ENCODE assay signal across 13 mouse cellular contexts in genomic region chr10:93122399-93123184, GRCm38 (mm10). TPM values are rescaled to one million over a fixed set of nuclear protein-coding genes. Genes with fewer than 3 reads are reported as not detected.
A peak's percentile ranks its signal among the peaks of the same experiment; 100 is the strongest.
DNase-seq lines count a peak whose midpoint lies in the region; ATAC-seq and TF ChIP-seq lines count a peak whose summit lies in the region.
"Had no signal": no experiment of that assay in that cellular context is flagged by ENCODE, and none has a peak within 500 bp of the region (broad histone marks: within the 10 kb centered on the region; RNA-seq: fewer than 3 reads in every experiment).

No protein-coding gene starts in this region.

- DNase-seq in heart, postnatal 10 days: no peak
- DNase-seq in spleen, adult 2 months (ENCODE audit: low read depth in 1 of 2, low spot score in 2 of 2): no peak
- DNase-seq in spleen, postnatal 4 days (ENCODE audit: low spot score in 2 of 2): no peak
- DNase-seq in cerebellum, adult 9-10 months: no peak
- DNase-seq in midbrain, embryonic 11.5 days (ENCODE audit: low spot score, missing footprints): no peak
- DNase-seq: adrenal gland, postnatal 36 days; cerebellum, adult 11-12 months; kidney, adult 18-20 months had no signal

- no peak for TF ChIP-seq CTCF in spleen, adult 2 months (IDR thresholded peaks at IDR 0.05; ENCODE audit: extremely low read depth, insufficient read depth, insufficient read length, insufficient replicate concordance)

- no peak for ATAC-seq in heart, embryonic 11.5 days (replicated peaks; ENCODE audit: insufficient number of reproducible peaks, low FRiP score, low TSS enrichment)
- peak; percentile 33 for ATAC-seq in activated CD4-positive, CD25-positive, alpha-beta regulatory T cell, adult 4 months
- ATAC-seq in midbrain, embryonic 11.5 days (ENCODE audit: low FRiP score): no peak
- ATAC-seq: midbrain, embryonic 13.5 days had no signal

- no peak for TF ChIP-seq POLR2A in spleen, adult 2 months (IDR thresholded peaks at IDR 0.05; ENCODE audit: low read depth, low read length)

- H3K9ac ChIP-seq in heart, embryonic 11.5 days (ENCODE audit: low read depth, low read length): no peak overlapping the region
- H3K9ac ChIP-seq in midbrain, embryonic 11.5 days (ENCODE audit: low read length): no peak overlapping the region
- H3K9ac ChIP-seq: midbrain, embryonic 13.5 days had no signal

- H3K36me3 ChIP-seq in heart, embryonic 11.5 days (ENCODE audit: control insufficient read depth, insufficient read depth, low read length): no peaks in the 10 kb centered on the region
- H3K36me3 ChIP-seq in spleen, adult 2 months (ENCODE audit: control insufficient read depth, insufficient read depth, low read length): no peaks in the 10 kb centered on the region
- no peaks in the 10 kb centered on the region for H3K36me3 ChIP-seq in macrophage (ENCODE audit: inconsistent target)
- no peaks in the 10 kb centered on the region for H3K36me3 ChIP-seq in midbrain, embryonic 11.5 days (ENCODE audit: control insufficient read depth, insufficient read depth, low read length)
- H3K36me3 ChIP-seq: limb, embryonic 10.5 days; midbrain, embryonic 13.5 days had no signal

- 0 out of 2 replicates have a peak, but pooled peaks cover 3% of the 10 kb centered on the region for H3K4me1 ChIP-seq in heart, embryonic 11.5 days (ENCODE audit: control insufficient read depth, insufficient read depth, low read length)
- peaks cover 6% of the 10 kb centered on the region for H3K4me1 ChIP-seq in spleen, adult 2 months (ENCODE audit: control insufficient read depth, insufficient read depth, insufficient read length)
- no peaks in the 10 kb centered on the region for H3K4me1 ChIP-seq in midbrain, embryonic 11.5 days (ENCODE audit: control insufficient read depth, insufficient read depth, low read length)
- H3K4me1 ChIP-seq: midbrain, embryonic 13.5 days had no signal

- no peak overlapping the region for H3K4me2 ChIP-seq in heart, embryonic 11.5 days
- H3K4me2 ChIP-seq in midbrain, embryonic 11.5 days: no peak overlapping the region
- H3K4me2 ChIP-seq: midbrain, embryonic 13.5 days had no signal

- H3K27me3 ChIP-seq in heart, embryonic 11.5 days (ENCODE audit: control insufficient read depth, insufficient read depth, low read length): no peaks in the 10 kb centered on the region
- H3K27me3 ChIP-seq in spleen, adult 2 months (ENCODE audit: control insufficient read depth, insufficient read depth, low read length): no peaks in the 10 kb centered on the region
- no peaks in the 10 kb centered on the region for H3K27me3 ChIP-seq in midbrain, embryonic 11.5 days (ENCODE audit: control insufficient read depth, insufficient read depth, low read length)
- H3K27me3 ChIP-seq: midbrain, embryonic 13.5 days had no signal

- no peaks in the 10 kb centered on the region for H3K9me3 ChIP-seq in heart, embryonic 11.5 days (replicated peaks; ENCODE audit: control insufficient read depth, low read length)
- H3K9me3 ChIP-seq in midbrain, embryonic 11.5 days (ENCODE audit: control insufficient read depth, low read length): no peaks in the 10 kb centered on the region
- H3K9me3 ChIP-seq: limb, embryonic 10.5 days; midbrain, embryonic 13.5 days had no signal

- WGBS in heart, embryonic 11.5 days (ENCODE audit: insufficient replicate concordance): 65% methylated on average over 12 of the region's 12 CpGs
- 32% methylated on average over 12 of the region's 12 CpGs for WGBS in spleen, adult 2 months
- WGBS in macrophage (ENCODE audit: missing documents): 33% methylated on average over 12 of the region's 12 CpGs
- WGBS in midbrain, embryonic 11.5 days: 82% methylated on average over 12 of the region's 12 CpGs

- no peak overlapping the region for H3K4me3 ChIP-seq in heart, embryonic 11.5 days (ENCODE audit: low read depth, low read length)
- no peak overlapping the region for H3K4me3 ChIP-seq in spleen, adult 2 months (ENCODE audit: extremely low read depth, insufficient read depth, insufficient read length)
- H3K4me3 ChIP-seq in macrophage (ENCODE audit: inconsistent target): no peak overlapping the region
- H3K4me3 ChIP-seq in midbrain, embryonic 11.5 days (ENCODE audit: low read depth, low read length): no peak overlapping the region
- H3K4me3 ChIP-seq: limb, embryonic 10.5 days; midbrain, embryonic 13.5 days had no signal

- H3K27ac ChIP-seq in heart, embryonic 11.5 days (ENCODE audit: low read depth, low read length): peak overlapping the region; percentile 79
- peak overlapping the region; percentile 41 for H3K27ac ChIP-seq in spleen, adult 2 months (ENCODE audit: insufficient read depth, low read length)
- peak overlapping the region; percentile 77 for H3K27ac ChIP-seq in macrophage
- no peak overlapping the region for H3K27ac ChIP-seq in midbrain, embryonic 11.5 days (ENCODE audit: low read depth, low read length)
- H3K27ac ChIP-seq: limb, embryonic 10.5 days; midbrain, embryonic 13.5 days had no signal

- no peaks in the 10 kb centered on the region for H3K79me2 ChIP-seq in macrophage (ENCODE audit: inconsistent target)

- intact Hi-C loops in heart, postnatal 10 days (cut with DNase I): no loop called here

RNA-seq across cellular contexts. Expression of gene Cdk17, which starts 38.1 kb away (rescaled TPM):
- 20.9 and 21.0 TPM in 2 replicates for polyA plus RNA-seq in heart, embryonic 11.5 days (2014; fragmentation: Nextera tagmentation; extraction: Ambion mirVana)
- total RNA-seq in heart, postnatal 10 days (2021): 10 to 100 TPM; 30.1 to 36.7 TPM
- 18.5 and 27.3 TPM in 2 replicates for polyA plus RNA-seq in spleen, adult 2 months (2012; rRNA removed)
- polyA plus RNA-seq in activated CD4-positive, CD25-positive, alpha-beta regulatory T cell, adult 4 months (2017; shearing (Covaris generic)): 10 to 100 TPM; 32.3 to 44.2 TPM
- total RNA-seq in macrophage (2018; cell fraction: chromatin; rRNA removed): 100 to 1,000 TPM in 2 of 26 experiments, 10 to 100 TPM in 24; 29.0 to 176 (median 49.5) TPM
- 10 to 100 TPM; 12.8 to 45.6 (median 16.7) TPM for total RNA-seq in macrophage (2018; cell fraction: cytosol; rRNA removed)
- 100 to 1,000 TPM in 2 of 26 experiments, 10 to 100 TPM in 24; 20.4 to 105 (median 36.0) TPM for total RNA-seq in macrophage (2018; cell fraction: nucleus; rRNA removed)
- 15.0 to 16.1 TPM (median 15.3 TPM) in 3 replicates for polyA plus RNA-seq in macrophage (2018)
- polyA plus RNA-seq in midbrain, embryonic 11.5 days (2014; fragmentation: Nextera tagmentation; extraction: Ambion mirVana): 36.8 and 40.3 TPM in 2 replicates

RNA-seq across cellular contexts. Expression of gene Cfap54, which starts 41.2 kb away (rescaled TPM):
- polyA plus RNA-seq in heart, embryonic 11.5 days (2014; fragmentation: Nextera tagmentation; extraction: Ambion mirVana): 0.07 and 0.37 TPM in 2 replicates
- 1 to 10 TPM; 1.3 to 1.4 TPM for total RNA-seq in heart, postnatal 10 days (2021)
- 0.09 and 0.25 TPM in 2 replicates for polyA plus RNA-seq in spleen, adult 2 months (2012; rRNA removed)
- 1 to 10 TPM; 1.3 to 1.4 TPM for polyA plus RNA-seq in activated CD4-positive, CD25-positive, alpha-beta regulatory T cell, adult 4 months (2017; shearing (Covaris generic))
- 1 to 10 TPM in 14 of 26 experiments, under 1 TPM in 9, not detected in 3; 0.11 to 4.7 (median 1.4) TPM for total RNA-seq in macrophage (2018; cell fraction: chromatin; rRNA removed)
- total RNA-seq in macrophage (2018; cell fraction: cytosol; rRNA removed): under 1 TPM in 14 of 26 experiments, not detected in 12; 0.03 to 0.66 (median 0.06) TPM
- 1 to 10 TPM in 3 of 26 experiments, under 1 TPM in 19, not detected in 4; 0.06 to 1.3 (median 0.58) TPM for total RNA-seq in macrophage (2018; cell fraction: nucleus; rRNA removed)
- polyA plus RNA-seq in macrophage (2018): not detected in 3 replicates
- polyA plus RNA-seq in midbrain, embryonic 11.5 days (2014; fragmentation: Nextera tagmentation; extraction: Ambion mirVana): 0.80 and 0.89 TPM in 2 replicates
